Mouse (Mus musculus) induced T-regulatory cell, adult 2 months (primary cell): ENCODE measurements at regions not wholly inside any gene's neighbourhood (a gene's known extent, or its start where the extent isn't known, plus 50 kb on each side); places are given as distances from the start of the nearest gene placed in this dataset.
"Not testable (repeated sequence)": the region's sequence is repeated elsewhere in the genome, so short reads cannot be mapped to it uniquely, and the experiment has no call there.

Experiments
- DNase-seq: peaks from one replicate; pipeline ENCODE4 v3.0.0-alpha.2; 2012; ENCODE audit warnings: low read depth

- no peak for DNase-seq
These were observed 211.2 kb downstream of the Glrx3 start for GRCm38 (mm10) chr7:137648621-137649020.

GRCm38 (mm10) chr7:137649650-137650049, 212.2 kb downstream of the Glrx3 start:
- no peak for DNase-seq

- DNase-seq = no peak
These were observed 216.4 kb downstream of the Glrx3 start for GRCm38 (mm10) chr7:137653837-137654236.

GRCm38 (mm10) chr7:137667165-137667564, 229.8 kb downstream of the Glrx3 start:
- DNase-seq = no peak

- no peak for DNase-seq
These were observed 233.7 kb downstream of the Glrx3 start for GRCm38 (mm10) chr7:137671156-137671555.

- DNase-seq = no peak
These were observed 237.2 kb downstream of the Glrx3 start for GRCm38 (mm10) chr7:137674596-137674995.

- no peak for DNase-seq
These were observed 238.0 kb downstream of the Glrx3 start for GRCm38 (mm10) chr7:137675381-137675780.

GRCm38 (mm10) chr7:137684826-137685225, 247.4 kb downstream of the Glrx3 start:
- no peak for DNase-seq

- no peak for DNase-seq
These were observed 247.9 kb downstream of the Glrx3 start for GRCm38 (mm10) chr7:137685320-137685719.

GRCm38 (mm10) chr7:137696831-137697230, 259.4 kb downstream of the Glrx3 start:
- DNase-seq = no peak

- not testable (repeated sequence) for DNase-seq
These were observed 261.1 kb downstream of the Glrx3 start for GRCm38 (mm10) chr7:137698501-137698900.

GRCm38 (mm10) chr7:137712862-137713261, 275.4 kb downstream of the Glrx3 start:
- DNase-seq = no peak

GRCm38 (mm10) chr7:137713856-137714255, 276.4 kb downstream of the Glrx3 start:
- no peak for DNase-seq

- no peak for DNase-seq
These were observed 277.0 kb downstream of the Glrx3 start for GRCm38 (mm10) chr7:137714318-137714962.

- DNase-seq = no peak
These were observed 277.9 kb downstream of the Glrx3 start for GRCm38 (mm10) chr7:137715126-137715900.

- DNase-seq = no peak
These were observed 286.1 kb downstream of the Glrx3 start for GRCm38 (mm10) chr7:137723361-137724040.

GRCm38 (mm10) chr7:137726031-137726430, 288.6 kb downstream of the Glrx3 start:
- no peak for DNase-seq

- DNase-seq = no peak
These were observed 298.6 kb downstream of the Glrx3 start for GRCm38 (mm10) chr7:137735873-137736527.

- no peak for DNase-seq
These were observed 304.3 kb downstream of the Glrx3 start for GRCm38 (mm10) chr7:137741702-137742101.

GRCm38 (mm10) chr7:137742297-137742751, 304.9 kb downstream of the Glrx3 start:
- no peak for DNase-seq

- no peak for DNase-seq
These were observed 308.2 kb downstream of the Glrx3 start for GRCm38 (mm10) chr7:137745575-137745974.

GRCm38 (mm10) chr7:137745991-137746390, 308.6 kb downstream of the Glrx3 start:
- DNase-seq = no peak
